Mouse (Mus musculus): ENCODE results near the gene Csn1s2a.

GRCm38 (mm10) chr5:87809253-87809652 is 34.9 kb downstream of the Csn1s2a start:
- TF ChIP-seq GATA1 (IDR thresholded peaks at IDR 0.05; ENCODE audit: borderline replicate concordance, low read length): no peak
- no peak for TF ChIP-seq FLI1 (IDR thresholded peaks at IDR 0.05; ENCODE audit: low read length)
